Comparison of ENCODE assay signal across 10 mouse cellular contexts in the genomic region with DNA sequence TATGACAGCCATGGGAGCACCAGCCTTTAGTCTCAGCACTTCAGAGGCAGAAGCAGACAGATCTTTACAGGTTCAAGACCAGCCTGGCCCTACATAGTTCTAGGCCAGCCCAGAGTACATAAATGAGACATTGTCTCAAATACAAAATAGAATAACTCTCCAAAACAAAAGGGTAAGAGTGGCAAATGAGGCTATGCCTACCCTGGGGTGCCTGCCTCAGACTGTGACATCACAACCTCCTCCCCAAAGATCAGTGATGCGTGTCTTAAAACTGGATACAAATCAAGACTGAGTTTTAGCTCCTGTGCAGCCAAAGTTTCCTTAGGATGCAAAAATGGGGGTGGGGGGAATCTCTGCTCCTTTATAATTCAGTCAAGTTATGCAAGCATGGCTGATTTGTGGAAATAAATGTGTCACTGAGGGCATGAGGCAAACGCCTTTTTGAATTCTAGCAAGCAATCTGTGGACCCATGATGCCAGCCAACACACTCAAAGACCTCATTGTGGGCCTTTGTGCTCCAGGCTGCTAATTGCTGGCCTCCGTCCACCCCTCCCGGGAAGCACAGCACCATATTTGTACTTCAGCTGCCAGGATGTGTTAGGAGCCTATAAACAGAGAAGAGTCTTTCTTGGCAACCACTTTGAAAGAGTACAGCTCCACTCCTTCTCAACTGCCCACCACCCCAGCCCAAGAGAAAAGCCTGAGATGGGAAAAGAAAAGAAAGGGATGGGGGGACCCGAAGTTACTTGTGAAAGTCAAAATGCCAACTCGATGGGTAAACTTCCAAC. TPM values are rescaled to one million over a fixed set of nuclear protein-coding genes. Genes with fewer than 3 reads are reported as not detected.
DNase-seq lines count a peak whose midpoint lies in the region; ATAC-seq and TF ChIP-seq lines count a peak whose summit lies in the region.
"Had no signal": no experiment of that assay in that cellular context is flagged by ENCODE, and none has a peak within 500 bp of the region (broad histone marks: within the 10 kb centered on the region; RNA-seq: fewer than 3 reads in every experiment).

No protein-coding gene starts in this region.

- H3K4me2 ChIP-seq in lung, embryonic 16.5 days (ENCODE audit: low read depth, low read length): no peak overlapping the region
- no peak overlapping the region for H3K4me2 ChIP-seq in midbrain, embryonic 16.5 days (ENCODE audit: low read length)
- H3K4me2 ChIP-seq: embryonic facial prominence, embryonic 15.5 days; midbrain, embryonic 12.5 days had no signal

- H3K27me3 ChIP-seq in lung, embryonic 16.5 days (ENCODE audit: control insufficient read depth, insufficient read depth, low read depth, low read length): no peaks in the 10 kb centered on the region
- no peaks in the 10 kb centered on the region for H3K27me3 ChIP-seq in midbrain, embryonic 16.5 days (ENCODE audit: control insufficient read depth, insufficient read depth, low read depth, low read length)
- H3K27me3 ChIP-seq: embryonic facial prominence, embryonic 15.5 days; midbrain, embryonic 12.5 days had no signal

- TF ChIP-seq CTCF in lung, adult 2 months (IDR thresholded peaks at IDR 0.05; ENCODE audit: insufficient read depth, low read length): no peak

- H3K9ac ChIP-seq in lung, embryonic 16.5 days (ENCODE audit: low read length): no peak overlapping the region
- no peak overlapping the region for H3K9ac ChIP-seq in midbrain, embryonic 16.5 days (ENCODE audit: low read depth, low read length)
- H3K9ac ChIP-seq: embryonic facial prominence, embryonic 15.5 days; midbrain, embryonic 12.5 days had no signal

- H3K4me3 ChIP-seq in lung, embryonic 16.5 days (ENCODE audit: low read length): no peak overlapping the region
- no peak overlapping the region for H3K4me3 ChIP-seq in lung, adult 2 months (replicated peaks; ENCODE audit: extremely low read depth, low read depth, low read length)
- H3K4me3 ChIP-seq in midbrain, embryonic 16.5 days (ENCODE audit: low read depth, low read length): no peak overlapping the region
- H3K4me3 ChIP-seq: embryonic facial prominence, embryonic 15.5 days; midbrain, embryonic 12.5 days had no signal

- no peak for DNase-seq in lung, adult 2 months
- DNase-seq in frontal cortex, postnatal 36 days (ENCODE audit: low spot score in 2 of 2): peak; percentile 35 to 71
- peak; percentile 50 to 79 for DNase-seq in layer of hippocampus, adult 18-20 months (ENCODE audit: low spot score in 2 of 2)
- no peak for DNase-seq in adrenal gland, postnatal 10 days
- DNase-seq in adipocyte (ENCODE audit: low spot score): no peak

- H3K27ac ChIP-seq in lung, embryonic 16.5 days (ENCODE audit: low read length): no peak overlapping the region
- no peak overlapping the region for H3K27ac ChIP-seq in midbrain, embryonic 16.5 days (ENCODE audit: low read length)
- H3K27ac ChIP-seq: embryonic facial prominence, embryonic 15.5 days; midbrain, embryonic 12.5 days had no signal

- peak; percentile 74 for ATAC-seq in lung, embryonic 16.5 days (ENCODE audit: low read depth)
- ATAC-seq in midbrain, embryonic 16.5 days: peak; percentile 89
- no peak for ATAC-seq in activated CD4-positive, CD25-positive, alpha-beta regulatory T cell, adult 4 months

- H3K9me3 ChIP-seq in lung, embryonic 16.5 days (ENCODE audit: control insufficient read depth, low read length): no peaks in the 10 kb centered on the region
- no peaks in the 10 kb centered on the region for H3K9me3 ChIP-seq in midbrain, embryonic 16.5 days (replicated peaks; ENCODE audit: control insufficient read depth, low read length, poor library complexity, severe bottlenecking)
- H3K9me3 ChIP-seq: embryonic facial prominence, embryonic 15.5 days; midbrain, embryonic 12.5 days had no signal

- 42% methylated on average over 6 of the region's 6 CpGs for WGBS in lung, embryonic 16.5 days
- WGBS in lung, adult 2 months: 50% methylated on average over 6 of the region's 6 CpGs
- WGBS in midbrain, embryonic 16.5 days: 54% methylated on average over 6 of the region's 6 CpGs

- peaks cover 9% of the 10 kb centered on the region; the same call in 1 of the 2 replicates for H3K4me1 ChIP-seq in lung, embryonic 16.5 days (replicated peaks; ENCODE audit: control insufficient read depth, insufficient read depth, low read length)
- no peaks in the 10 kb centered on the region for H3K4me1 ChIP-seq in lung, adult 2 months (ENCODE audit: control insufficient read depth, insufficient read depth, low read length)
- H3K4me1 ChIP-seq in midbrain, embryonic 16.5 days (ENCODE audit: control insufficient read depth, insufficient read depth, low read length): 0 out of 2 replicates have a peak, but pooled peaks cover 2% of the 10 kb centered on the region

- no peak for TF ChIP-seq POLR2A in lung, adult 2 months (IDR thresholded peaks at IDR 0.05; ENCODE audit: borderline replicate concordance, extremely low read depth, low read depth, low read length)

- no peaks in the 10 kb centered on the region for H3K36me3 ChIP-seq in lung, embryonic 16.5 days (ENCODE audit: control insufficient read depth, insufficient read depth, low read length)
- H3K36me3 ChIP-seq in midbrain, embryonic 16.5 days (ENCODE audit: control insufficient read depth, insufficient read depth, low read length): no peaks in the 10 kb centered on the region
- H3K36me3 ChIP-seq: embryonic facial prominence, embryonic 15.5 days; midbrain, embryonic 12.5 days had no signal

RNA-seq across cellular contexts. Expression of a gene that starts 41.0 kb away (rescaled TPM):
- polyA plus RNA-seq in lung, embryonic 16.5 days (2015; fragmentation: Nextera tagmentation; extraction: Ambion mirVana): 45.5 and 48.6 TPM in 2 replicates
- polyA plus RNA-seq in lung, adult 2 months (2012; rRNA removed): 30.8 and 63.1 TPM in 2 replicates
- under 1 TPM; 0.76 to 0.99 TPM for total RNA-seq in layer of hippocampus, adult 18-20 months (2021)
- 16.9 and 24.1 TPM in 2 replicates for polyA plus RNA-seq in midbrain, embryonic 16.5 days (2015; fragmentation: Nextera tagmentation; extraction: Ambion mirVana)
- total RNA-seq in adrenal gland, postnatal 10 days (2021): 10 to 100 TPM; 21.6 to 41.8 TPM
- not detected for polyA plus RNA-seq in activated CD4-positive, CD25-positive, alpha-beta regulatory T cell, adult 4 months (2017; shearing (Covaris generic))

Comparison
In these comparisons a context has a peak if more than half of its experiments do, and no peak if none do; other contexts are left out.
1. DNase-seq: peak in frontal cortex, postnatal 36 days (2 of 2) and layer of hippocampus, adult 18-20 months (2 of 2); none in lung, adult 2 months (single experiment), adrenal gland, postnatal 10 days (single experiment) and adipocyte (single experiment).
2. RNA of a gene that starts 41.0 kb away (polyA plus RNA-seq): 30.8 to 63.1 TPM in lung, adult 2 months, 45.5 to 48.6 TPM in lung, embryonic 16.5 days and 16.9 to 24.1 TPM in midbrain, embryonic 16.5 days; not detected in activated CD4-positive, CD25-positive, alpha-beta regulatory T cell, adult 4 months; every median in the first group is over 10 times any median in the second.